Mouse (Mus musculus) embryonic facial prominence, embryonic 15.5 days (tissue): Measurements from ENCODE around the gene Mrps18c. TPM values are rescaled to one million over a fixed set of nuclear protein-coding genes. Genes with fewer than 3 reads are reported as not detected.

Source experiments
- polyA plus RNA-seq: library from polyadenylated mRNA; unstranded; fragments of >200 nt; fragmentation: Nextera tagmentation; extraction: Ambion mirVana; gene quantifications from 2 replicates; pipeline ENCODE4 v1.2.1, GENCODE M21; 2015

The Mrps18c gene
- polyA plus RNA-seq, 1 experiment from 2014 or later, result 139 TPM

Other genes with a start within 250 kb of the Mrps18c start
- 7.9 and 9.8 TPM in 2 replicates for gene Plac8, start 226.4 kb upstream of the Mrps18c start, polyA plus RNA-seq
- gene Coq2, start 123.5 kb upstream of the Mrps18c start, polyA plus RNA-seq, result 53.6 and 54.5 TPM in 2 replicates
- 4.7 and 5.9 TPM in 2 replicates for gene Hpse, start 78.9 kb upstream of the Mrps18c start, polyA plus RNA-seq
- 14.0 and 16.6 TPM in 2 replicates for gene Helq, start within 50 bp of the Mrps18c start, polyA plus RNA-seq
- gene Abraxas1, start 22.3 kb downstream of the Mrps18c start, polyA plus RNA-seq, result 25.1 and 31.8 TPM in 2 replicates
- gene Gpat3, start 47.1 kb downstream of the Mrps18c start, polyA plus RNA-seq, result 1.4 and 2.2 TPM in 2 replicates